Mouse (Mus musculus): ENCODE data around the gene Itga8. TPM values are rescaled to one million over a fixed set of nuclear protein-coding genes. Genes with fewer than 3 reads are reported as not detected.

The Itga8 gene
- total and polyA plus RNA-seq, 3 experiments = 3.5 to 10.6 (median 7.5) TPM

- Histone ChIP-seq H3K9ac (ENCODE audit: insufficient read depth, low read depth) (no peak overlapping the region), H3K4me3 (replicated peaks in 1 of 3; ENCODE audit: low read depth in 2 of 3, low read length in 2 of 3, poor library complexity in 1 of 3) (no peak overlapping the region), H3K4me1 (ENCODE audit: control insufficient read depth in 1 of 2, insufficient read depth in 2 of 2) (peaks cover 0 to 4% of the 10 kb centered on the region in 2 experiments; a peak in 2 of 4 replicates), H3K79me2 (replicated peaks; ENCODE audit: control insufficient read depth, extremely low read depth, insufficient read depth, poor library complexity, severe bottlenecking) (no peaks in the 10 kb centered on the region), H3K9me3 (replicated peaks; ENCODE audit: low read length) (no peaks in the 10 kb centered on the region), H3K36me3 (replicated peaks in 1 of 2; ENCODE audit: control insufficient read depth in 1 of 2, insufficient read depth in 1 of 2, low read length in 1 of 2) (peaks cover 15 to 58% of the 10 kb centered on the region in 2 experiments), H3K27me3 (replicated peaks) (no peaks in the 10 kb centered on the region), H3K27ac (ENCODE audit: insufficient read depth, low read depth) (no peak overlapping the region), H3K4me2 (ENCODE audit: insufficient read depth, low read depth, poor library complexity, severe bottlenecking) (no peak overlapping the region)
- in situ Hi-C loops (cut with MboI; ENCODE audit: low pct_ligation_motif_present, low pct_unique_long_range_greater_than_20kb, low sequenced_read_pairs) (no loop called here), dilution Hi-C loops (cut with MboI; ENCODE audit: extremely low pct_ligation_motif_present, extremely low pct_unique_long_range_greater_than_20kb, low sequenced_read_pairs) (no loop called here)
- no peak for DNase-seq (ENCODE audit: extremely low read depth)
- TF ChIP-seq MYC (IDR thresholded peaks at IDR 0.05; ENCODE audit: low read depth, low read length) (no peak), JUND (conservative IDR thresholded peaks at IDR 0.05; ENCODE audit: low read depth, low read length) (no peak), NRF1 (IDR thresholded peaks at IDR 0.05; ENCODE audit: low read depth, low read length) (no peak), TBP (conservative IDR thresholded peaks at IDR 0.05; ENCODE audit: low read depth, low read length) (no peak), MAX (IDR thresholded peaks at IDR 0.05; ENCODE audit: low read length) (no peak), UBTF (IDR thresholded peaks at IDR 0.05; ENCODE audit: low read depth, low read length) (no peak), CHD2 (IDR thresholded peaks at IDR 0.05; ENCODE audit: low read length) (no peak), ZC3H11A (IDR thresholded peaks at IDR 0.05; ENCODE audit: low read depth, low read length) (no peak), IRF4 (IDR thresholded peaks at IDR 0.05; ENCODE audit: low read depth, low read length) (no peak), MEF2A (IDR thresholded peaks at IDR 0.05; ENCODE audit: borderline replicate concordance, low read depth, low read length) (no peak), TCF12 (IDR thresholded peaks at IDR 0.05; ENCODE audit: low read depth, low read length) (no peak), RCOR1 (conservative IDR thresholded peaks at IDR 0.05; ENCODE audit: low read depth, low read length) (no peak), ZNF384 (IDR thresholded peaks at IDR 0.05; ENCODE audit: low read depth, low read length) (no peak), MAZ (IDR thresholded peaks at IDR 0.05; ENCODE audit: low read depth, low read length) (no peak), GABPA (IDR thresholded peaks at IDR 0.05; ENCODE audit: insufficient replicate concordance, low read depth, low read length) (no peak), MAFK (IDR thresholded peaks at IDR 0.05; ENCODE audit: insufficient replicate concordance, low read length) (no peak), E2F4 (IDR thresholded peaks at IDR 0.05; ENCODE audit: insufficient replicate concordance, low read depth, low read length) (no peak), SIN3A (IDR thresholded peaks at IDR 0.05; ENCODE audit: low read length) (no peak), BHLHE40 (IDR thresholded peaks at IDR 0.05; ENCODE audit: low read depth, low read length) (no peak)
Measured at GRCm38 (mm10) chr2:12174722-12175427, 126.8 kb downstream of the Itga8 start.

GRCm38 (mm10) chr2:12170221-12170620, 131.5 kb downstream of the Itga8 start:
- Histone ChIP-seq H3K9me3 (replicated peaks; ENCODE audit: low read length) (no peaks in the 10 kb centered on the region), H3K4me3 (replicated peaks in 1 of 3; ENCODE audit: low read depth in 2 of 3, low read length in 2 of 3, poor library complexity in 1 of 3) (no peak overlapping the region), H3K27me3 (replicated peaks) (no peaks in the 10 kb centered on the region), H3K4me1 (ENCODE audit: control insufficient read depth in 1 of 2, insufficient read depth in 2 of 2) (peaks cover 0 to 4% of the 10 kb centered on the region in 2 experiments; a peak in 2 of 4 replicates), H3K4me2 (ENCODE audit: insufficient read depth, low read depth, poor library complexity, severe bottlenecking) (no peak overlapping the region), H3K79me2 (replicated peaks; ENCODE audit: control insufficient read depth, extremely low read depth, insufficient read depth, poor library complexity, severe bottlenecking) (no peaks in the 10 kb centered on the region), H3K9ac (ENCODE audit: insufficient read depth, low read depth) (no peak overlapping the region), H3K27ac (ENCODE audit: insufficient read depth, low read depth) (no peak overlapping the region), H3K36me3 (replicated peaks in 1 of 2; ENCODE audit: control insufficient read depth in 1 of 2, insufficient read depth in 1 of 2, low read length in 1 of 2) (peaks cover 18 to 44% of the 10 kb centered on the region in 2 experiments)
- DNase-seq (ENCODE audit: extremely low read depth) = no peak
- dilution Hi-C loops (cut with MboI; ENCODE audit: extremely low pct_ligation_motif_present, extremely low pct_unique_long_range_greater_than_20kb, low sequenced_read_pairs) = no loop called here
- TF ChIP-seq CTCF (conservative IDR thresholded peaks at IDR 0.05 in 1 of 2, IDR thresholded peaks at IDR 0.05 in 1 of 2; ENCODE audit: low read depth in 2 of 2, low read length in 2 of 2) = no peak
- TF ChIP-seq USF2 (conservative IDR thresholded peaks at IDR 0.05; ENCODE audit: low read depth, low read length) = no peak
- no peak for TF ChIP-seq NELFE (IDR thresholded peaks at IDR 0.05; ENCODE audit: low read depth, low read length)
- no peak for TF ChIP-seq ZMIZ1 (IDR thresholded peaks at IDR 0.05; ENCODE audit: low read depth, low read length)
- TF ChIP-seq MAX (IDR thresholded peaks at IDR 0.05; ENCODE audit: low read length) = no peak
- no peak for TF ChIP-seq POLR2A (IDR thresholded peaks at IDR 0.05; ENCODE audit: low read depth, low read length)
- no peak for TF ChIP-seq BHLHE40 (IDR thresholded peaks at IDR 0.05; ENCODE audit: low read depth, low read length)
- in situ Hi-C loops (cut with MboI; ENCODE audit: low pct_ligation_motif_present, low pct_unique_long_range_greater_than_20kb, low sequenced_read_pairs) = no loop called here

Measured in CH12.LX (cell line).